Mouse (Mus musculus) E14TG2a.4 (cell line): ENCODE data around the gene Zfp553.

Source experiments
- CTCF ChIP-seq: conservative IDR thresholded peaks from 2 replicates; pipeline ENCODE4 v1.5.1; 2014; ENCODE audit warnings: low read length
- NANOG ChIP-seq: IDR thresholded peaks from 2 replicates; pipeline ENCODE4 v1.6.1; 2014; ENCODE audit warnings: borderline replicate concordance, low read length, mixed read lengths
- POU5F1 ChIP-seq: IDR thresholded peaks from 2 replicates; pipeline ENCODE4 v1.6.1; 2014; ENCODE audit warnings: low read length, borderline replicate concordance

DNA sequence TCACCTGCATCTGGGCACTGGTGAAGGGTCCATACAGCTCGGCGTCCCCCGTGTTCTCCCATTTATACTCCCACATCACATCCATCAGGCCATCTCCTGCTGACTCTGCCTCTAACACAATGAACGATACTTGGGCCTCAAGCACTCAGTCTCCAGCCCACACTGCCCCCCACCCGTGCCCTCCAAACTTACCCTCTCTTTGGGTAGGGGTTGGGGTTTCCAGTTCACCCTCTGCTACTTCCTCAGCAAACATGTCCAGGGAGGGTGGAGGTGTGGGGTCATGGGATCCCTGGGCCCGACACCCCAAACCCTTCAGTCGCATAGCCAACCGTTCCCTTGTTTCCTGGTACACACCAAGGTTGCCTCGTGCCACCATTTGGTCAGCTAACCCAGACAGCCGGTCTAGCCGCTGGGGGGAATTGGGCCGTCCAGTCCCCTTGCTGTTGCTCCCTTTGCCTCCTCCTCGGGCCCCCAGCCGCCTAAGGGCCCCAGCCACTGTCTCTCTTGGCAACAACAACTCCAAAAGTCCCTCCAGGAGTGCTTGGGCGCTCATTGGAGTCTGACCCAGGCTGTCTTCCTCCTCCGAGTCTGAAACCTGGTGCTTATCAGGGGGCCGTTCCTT lies 38.7 kb upstream of the Zfp553 start:
- TF ChIP-seq CTCF, result no peak
- no peak for TF ChIP-seq POU5F1
- TF ChIP-seq NANOG, result no peak
